Mouse (Mus musculus) neural tube, embryonic 13.5 days (tissue): ENCODE data around the gene Ltbp3. TPM values are rescaled to one million over a fixed set of nuclear protein-coding genes. Genes with fewer than 3 reads are reported as not detected.

ENCODE experiments used
- ATAC-seq: fragments of 200-750 bp; cut with Nextera tagmentation; 2 replicates; pipeline ENCODE4 v1.8.0; 2017; ENCODE audit warnings: low read depth, mild to moderate bottlenecking, moderate TSS enrichment, moderate library complexity
- H3K27ac ChIP-seq: fragments of 300-500 bp; sonication (generic); replicated peaks from 2 replicates; pipeline ENCODE4 v1.5.1; 2015; ENCODE audit warnings: moderate library complexity, mild to moderate bottlenecking, inconsistent platforms
- H3K27me3 ChIP-seq: fragments of 300-500 bp; sonication (generic); 2 replicates; pipeline ENCODE4 v1.6.1; 2015; ENCODE audit warnings: mild to moderate bottlenecking, inconsistent platforms
- H3K36me3 ChIP-seq: fragments of 300-500 bp; sonication (generic); 2 replicates; pipeline ENCODE4 v1.6.1; 2015; ENCODE audit warnings: mild to moderate bottlenecking, inconsistent platforms
- H3K4me1 ChIP-seq: fragments of 300-500 bp; sonication (generic); replicated peaks from 2 replicates; pipeline ENCODE4 v1.6.1; 2015; ENCODE audit warnings: inconsistent platforms
- H3K4me2 ChIP-seq: fragments of 300-500 bp; sonication (generic); 2 replicates; pipeline ENCODE4 v1.6.1; 2015; ENCODE audit warnings: inconsistent platforms, mild to moderate bottlenecking, moderate library complexity
- H3K4me3 ChIP-seq: fragments of 300-500 bp; sonication (generic); 2 replicates; pipeline ENCODE4 v1.5.1; 2015; ENCODE audit warnings: mild to moderate bottlenecking, inconsistent platforms
- H3K9ac ChIP-seq: fragments of 300-500 bp; sonication (generic); 2 replicates; pipeline ENCODE4 v1.6.1; 2015; ENCODE audit warnings: moderate library complexity, mild to moderate bottlenecking, inconsistent platforms
- H3K9me3 ChIP-seq: fragments of 300-500 bp; sonication (generic); 2 replicates; pipeline ENCODE4 v1.6.1; 2016; ENCODE audit warnings: inconsistent platforms
- WGBS: fragments of 180-500 bp; shearing (Covaris S2); methylation state at CpG from one replicate; pipeline ENCODE4 v1.1.7; 2015; 5-methylcytosine and 5-hydroxymethylcytosine counted together
- polyA plus RNA-seq: library from polyadenylated mRNA; unstranded; fragments of >200 nt; fragmentation: Nextera tagmentation; extraction: Ambion mirVana; gene quantifications from 2 replicates; pipeline ENCODE4 v1.2.1, GENCODE M21; 2015

The Ltbp3 gene
- polyA plus RNA-seq, 1 experiment from 2014 or later = 16.0 TPM

GRCm38 (mm10) chr19:5711218-5711617 is 29.5 kb upstream of the Ltbp3 start:
- no peaks in the 10 kb centered on the region for H3K9me3 ChIP-seq
- H3K27me3 ChIP-seq = no peaks in the 10 kb centered on the region
- H3K9ac ChIP-seq = no peak overlapping the region
- H3K4me2 ChIP-seq = no peak overlapping the region
- H3K27ac ChIP-seq = no peak overlapping the region
- peaks cover 90% of the 10 kb centered on the region for H3K36me3 ChIP-seq
- WGBS = 9% methylated on average over 3 of the region's 3 CpGs
- peaks cover 18% of the 10 kb centered on the region for H3K4me1 ChIP-seq
- H3K4me3 ChIP-seq = no peak overlapping the region
- no peak; the same call in 1 of the 2 replicates for ATAC-seq

- peaks cover 88% of the 10 kb centered on the region for H3K36me3 ChIP-seq
- ATAC-seq = no peak
- WGBS = 93% methylated on average over 14 of the region's 14 CpGs
Measured at GRCm38 (mm10) chr19:5711907-5712460, 28.7 kb upstream of the Ltbp3 start.

GRCm38 (mm10) chr19:5713255-5713654 is 27.4 kb upstream of the Ltbp3 start:
- peaks cover 88% of the 10 kb centered on the region for H3K36me3 ChIP-seq

More at GRCm38 (mm10) chr19:5711907-5712460, 28.7 kb upstream of the Ltbp3 start:
- Histone ChIP-seq H3K4me2 (no peak overlapping the region), H3K9me3 (no peaks in the 10 kb centered on the region), H3K4me1 (peaks cover 25% of the 10 kb centered on the region), H3K27me3 (no peaks in the 10 kb centered on the region), H3K9ac (0 out of 2 replicates have a peak overlapping the region, but pooled peaks have one; percentile 34), H3K27ac (no peak overlapping the region), H3K4me3 (no peak overlapping the region)

GRCm38 (mm10) chr19:5713730-5714129 is 27.0 kb upstream of the Ltbp3 start:
- WGBS = 4% methylated on average over 2 of the region's 2 CpGs

More at GRCm38 (mm10) chr19:5713255-5713654, 27.4 kb upstream of the Ltbp3 start:
- ATAC-seq = no peak
- no peak overlapping the region for H3K9ac ChIP-seq
- H3K4me1 ChIP-seq = peaks cover 29% of the 10 kb centered on the region
- H3K4me3 ChIP-seq = no peak overlapping the region
- no peaks in the 10 kb centered on the region for H3K27me3 ChIP-seq
- H3K9me3 ChIP-seq = no peaks in the 10 kb centered on the region
- no peak overlapping the region for H3K27ac ChIP-seq
- H3K4me2 ChIP-seq = peak overlapping the region; percentile 0; the same call in 1 of the 2 replicates
- 83% methylated on average over 5 of the region's 5 CpGs for WGBS

GRCm38 (mm10) chr19:5715793-5716688 is 24.7 kb upstream of the Ltbp3 start:
- peak; percentile 46; the same call in 1 of the 2 replicates for ATAC-seq
- H3K4me1 ChIP-seq = peaks cover 29% of the 10 kb centered on the region
- H3K36me3 ChIP-seq = peaks cover 90% of the 10 kb centered on the region
- H3K4me3 ChIP-seq = no peak overlapping the region; the same call in 1 of the 2 replicates
- no peak overlapping the region for H3K27ac ChIP-seq
- H3K9me3 ChIP-seq = no peaks in the 10 kb centered on the region
- peak overlapping the region; percentile 53; the same call in 1 of the 2 replicates for H3K9ac ChIP-seq
- peak overlapping the region; percentile 44 for H3K4me2 ChIP-seq
- 16% methylated on average over 43 of the region's 43 CpGs for WGBS
- no peaks in the 10 kb centered on the region for H3K27me3 ChIP-seq

More at GRCm38 (mm10) chr19:5713730-5714129, 27.0 kb upstream of the Ltbp3 start:
- no peaks in the 10 kb centered on the region for H3K27me3 ChIP-seq
- no peak overlapping the region for H3K4me3 ChIP-seq
- peaks cover 88% of the 10 kb centered on the region for H3K36me3 ChIP-seq
- no peak overlapping the region for H3K27ac ChIP-seq
- no peak for ATAC-seq
- H3K4me2 ChIP-seq = peak overlapping the region; percentile 0; the same call in 1 of the 2 replicates
- H3K9me3 ChIP-seq = no peaks in the 10 kb centered on the region
- H3K9ac ChIP-seq = no peak overlapping the region
- H3K4me1 ChIP-seq = peaks cover 29% of the 10 kb centered on the region

- no peak overlapping the region for H3K4me3 ChIP-seq
- H3K4me2 ChIP-seq = no peak overlapping the region
- no peaks in the 10 kb centered on the region for H3K9me3 ChIP-seq
- 61% methylated on average over 10 of the region's 10 CpGs for WGBS
- peaks cover 29% of the 10 kb centered on the region for H3K4me1 ChIP-seq
- no peak overlapping the region for H3K27ac ChIP-seq
- H3K36me3 ChIP-seq = peaks cover 94% of the 10 kb centered on the region
- H3K9ac ChIP-seq = 0 out of 2 replicates have a peak overlapping the region, but pooled peaks have one; percentile 26
- ATAC-seq = no peak
- H3K27me3 ChIP-seq = no peaks in the 10 kb centered on the region
Measured at GRCm38 (mm10) chr19:5716955-5717354, 23.7 kb upstream of the Ltbp3 start.

- ATAC-seq = no peak
- H3K36me3 ChIP-seq = peaks cover 85% of the 10 kb centered on the region
Measured at GRCm38 (mm10) chr19:5721233-5721632, 19.5 kb upstream of the Ltbp3 start.

GRCm38 (mm10) chr19:5722848-5723425 is 17.8 kb upstream of the Ltbp3 start:
- no peak for ATAC-seq
- WGBS = 91% methylated on average over 7 of the region's 7 CpGs
- Histone ChIP-seq H3K4me2 (no peak overlapping the region), H3K4me1 (peaks cover 42% of the 10 kb centered on the region), H3K27me3 (no peaks in the 10 kb centered on the region), H3K4me3 (no peak overlapping the region), H3K9ac (no peak overlapping the region), H3K36me3 (peaks cover 73% of the 10 kb centered on the region), H3K27ac (no peak overlapping the region), H3K9me3 (no peaks in the 10 kb centered on the region)

More at GRCm38 (mm10) chr19:5721233-5721632, 19.5 kb upstream of the Ltbp3 start:
- no peaks in the 10 kb centered on the region for H3K9me3 ChIP-seq
- H3K4me1 ChIP-seq = peaks cover 37% of the 10 kb centered on the region
- 94% methylated on average over 6 of the region's 6 CpGs for WGBS
- H3K27me3 ChIP-seq = no peaks in the 10 kb centered on the region
- H3K4me2 ChIP-seq = no peak overlapping the region
- no peak overlapping the region for H3K9ac ChIP-seq
- no peak overlapping the region for H3K27ac ChIP-seq
- no peak overlapping the region for H3K4me3 ChIP-seq

- Histone ChIP-seq H3K36me3 (peaks cover 62% of the 10 kb centered on the region), H3K4me3 (no peak overlapping the region), H3K27ac (no peak overlapping the region), H3K27me3 (no peaks in the 10 kb centered on the region), H3K9me3 (no peaks in the 10 kb centered on the region), H3K4me2 (peak overlapping the region; percentile 99), H3K9ac (0 out of 2 replicates have a peak overlapping the region, but pooled peaks have one; percentile 72), H3K4me1 (peaks cover 51% of the 10 kb centered on the region)
- no peak for ATAC-seq
- 78% methylated on average over 4 of the region's 4 CpGs for WGBS
Measured at GRCm38 (mm10) chr19:5723934-5724548, 16.7 kb upstream of the Ltbp3 start.

GRCm38 (mm10) chr19:5724549-5724941 is 16.2 kb upstream of the Ltbp3 start:
- H3K9me3 ChIP-seq = no peaks in the 10 kb centered on the region
- peak overlapping the region; percentile 98 for H3K4me3 ChIP-seq
- no peak for ATAC-seq
- H3K9ac ChIP-seq = peak overlapping the region; percentile 72; the same call in 1 of the 2 replicates
- 78% methylated on average over 7 of the region's 7 CpGs for WGBS
- H3K4me2 ChIP-seq = peak overlapping the region; percentile 99
- no peaks in the 10 kb centered on the region for H3K27me3 ChIP-seq
- H3K36me3 ChIP-seq = peaks cover 57% of the 10 kb centered on the region
- H3K4me1 ChIP-seq = peaks cover 52% of the 10 kb centered on the region
- no peak overlapping the region for H3K27ac ChIP-seq

- Histone ChIP-seq H3K9me3 (no peaks in the 10 kb centered on the region), H3K4me3 (peak overlapping the region; percentile 98), H3K4me1 (peaks cover 58% of the 10 kb centered on the region), H3K4me2 (peak overlapping the region; percentile 99), H3K9ac (peak overlapping the region; percentile 72), H3K27ac (0 out of 2 replicates have a peak overlapping the region, but pooled peaks have one; percentile 28), H3K27me3 (no peaks in the 10 kb centered on the region), H3K36me3 (peaks cover 51% of the 10 kb centered on the region)
- WGBS = 72% methylated on average over 12 of the region's 12 CpGs
- no peak for ATAC-seq
Measured at GRCm38 (mm10) chr19:5725029-5725707, 15.5 kb upstream of the Ltbp3 start.
